Mouse (Mus musculus) ES-Bruce4 (cell line): ENCODE data around the gene D930048N14Rik.

Experiments used
- EP300 ChIP-seq: IDR thresholded peaks from 2 replicates; pipeline ENCODE4 v1.6.1; 2011; ENCODE audit warnings: low read depth, low read length; ENCODE audit not compliant: insufficient read depth
- POLR2A ChIP-seq: IDR thresholded peaks from one replicate; pipeline ENCODE4 v1.8.1; 2011; ENCODE audit warnings: low read length; ENCODE audit not compliant: insufficient read depth

- TF ChIP-seq EP300 (no peak), POLR2A (no peak)
These were observed 41.4 kb upstream of the D930048N14Rik start for GRCm38 (mm10) chr11:51609266-51609909.
